Mouse (Mus musculus) liver, postnatal 0 days (tissue): ENCODE data around the gene Atp9a. TPM values are rescaled to one million over a fixed set of nuclear protein-coding genes. Genes with fewer than 3 reads are reported as not detected.

Experiments
- ATAC-seq: fragments of 200-750 bp; cut with Nextera tagmentation; 2 replicates; pipeline ENCODE4 v1.8.0; 2017; ENCODE audit warnings: mild to moderate bottlenecking, moderate library complexity
- DNase-seq: peaks from one replicate; pipeline ENCODE4 v3.0.0-alpha.2; 2016
- H3K27ac ChIP-seq: fragments of 300-500 bp; sonication (generic); 2 replicates; pipeline ENCODE4 v1.5.1; 2014; ENCODE audit warnings: antibody characterized with exemption, moderate library complexity, mild to moderate bottlenecking, low read depth
- H3K27me3 ChIP-seq: fragments of 300-500 bp; sonication (generic); 2 replicates; pipeline ENCODE4 v1.6.1; 2014; ENCODE audit warnings: low read length, control low read depth, mixed read lengths; ENCODE audit not compliant: insufficient read depth
- H3K36me3 ChIP-seq: fragments of 300-500 bp; sonication (generic); replicated peaks from 2 replicates; pipeline ENCODE4 v1.6.1; 2014; ENCODE audit warnings: mild to moderate bottlenecking, control low read depth, low read length, moderate library complexity, mixed read lengths; ENCODE audit not compliant: insufficient read depth
- H3K4me1 ChIP-seq: fragments of 300-500 bp; sonication (generic); 2 replicates; pipeline ENCODE4 v1.6.1; 2014; ENCODE audit warnings: antibody characterized with exemption, mild to moderate bottlenecking, control low read depth; ENCODE audit not compliant: insufficient read depth
- H3K4me2 ChIP-seq: fragments of 300-500 bp; sonication (generic); 2 replicates; pipeline ENCODE4 v1.6.1; 2014; ENCODE audit warnings: low read depth, mild to moderate bottlenecking, low read length, moderate library complexity, mixed read lengths
- H3K4me3 ChIP-seq: fragments of 300-500 bp; sonication (generic); 2 replicates; pipeline ENCODE4 v1.5.1; 2014; ENCODE audit warnings: low read depth, low read length
- H3K9ac ChIP-seq: fragments of 300-500 bp; sonication (generic); replicated peaks from 2 replicates; pipeline ENCODE4 v1.6.1; 2014; ENCODE audit warnings: mild to moderate bottlenecking, moderate library complexity
- H3K9me3 ChIP-seq: fragments of 300-500 bp; sonication (generic); 2 replicates; pipeline ENCODE4 v1.6.1; 2016; ENCODE audit warnings: mild to moderate bottlenecking, control low read depth, low read length, mixed read lengths
- CTCF ChIP-seq: sonication (generic); IDR thresholded peaks from 2 replicates; pipeline ENCODE4 v1.5.1; 2016; ENCODE audit warnings: antibody characterized with exemption, low read depth
- EP300 ChIP-seq: IDR thresholded peaks from 2 replicates; pipeline ENCODE4 v1.6.1; 2016; ENCODE audit warnings: antibody characterized with exemption, low read depth, mild to moderate bottlenecking
- WGBS: fragments of 180-500 bp; shearing (Covaris S2); extraction: QIAGEN DNeasy Blood & Tissue Kit; methylation state at CpG from one replicate; pipeline ENCODE4 v1.1.7; 2014; ENCODE audit not compliant: insufficient replicate concordance; 5-methylcytosine and 5-hydroxymethylcytosine counted together
- polyA plus RNA-seq: library from polyadenylated mRNA; unstranded; fragments of >200 nt; fragmentation: Nextera tagmentation; extraction: Ambion mirVana; gene quantifications from 2 replicates; pipeline ENCODE4 v1.2.1, GENCODE M21; 2015

Atp9a gene
- polyA plus RNA-seq, 1 experiment from 2014 or later = 7.3 TPM

GRCm38 (mm10) chr2:168742649-168743048, 440 bp upstream of the Atp9a start:
- no peak overlapping the region for H3K9ac ChIP-seq
- peak overlapping the region; percentile 82 for H3K27ac ChIP-seq
- no peak for ATAC-seq
- peak overlapping the region; percentile 74; the same call in 1 of the 2 replicates for H3K4me2 ChIP-seq
- peaks cover 11% of the 10 kb centered on the region; the same call in 1 of the 2 replicates for H3K27me3 ChIP-seq
- TF ChIP-seq CTCF (peak; percentile 81), EP300 (no peak)
- H3K4me1 ChIP-seq = no peaks in the 10 kb centered on the region
- WGBS = 17% methylated on average over 7 of the region's 7 CpGs
- DNase-seq = peak; percentile 59
- H3K36me3 ChIP-seq = no peaks in the 10 kb centered on the region
- peak overlapping the region; percentile 51; the same call in 1 of the 2 replicates for H3K4me3 ChIP-seq
- H3K9me3 ChIP-seq = no peaks in the 10 kb centered on the region

DNA sequence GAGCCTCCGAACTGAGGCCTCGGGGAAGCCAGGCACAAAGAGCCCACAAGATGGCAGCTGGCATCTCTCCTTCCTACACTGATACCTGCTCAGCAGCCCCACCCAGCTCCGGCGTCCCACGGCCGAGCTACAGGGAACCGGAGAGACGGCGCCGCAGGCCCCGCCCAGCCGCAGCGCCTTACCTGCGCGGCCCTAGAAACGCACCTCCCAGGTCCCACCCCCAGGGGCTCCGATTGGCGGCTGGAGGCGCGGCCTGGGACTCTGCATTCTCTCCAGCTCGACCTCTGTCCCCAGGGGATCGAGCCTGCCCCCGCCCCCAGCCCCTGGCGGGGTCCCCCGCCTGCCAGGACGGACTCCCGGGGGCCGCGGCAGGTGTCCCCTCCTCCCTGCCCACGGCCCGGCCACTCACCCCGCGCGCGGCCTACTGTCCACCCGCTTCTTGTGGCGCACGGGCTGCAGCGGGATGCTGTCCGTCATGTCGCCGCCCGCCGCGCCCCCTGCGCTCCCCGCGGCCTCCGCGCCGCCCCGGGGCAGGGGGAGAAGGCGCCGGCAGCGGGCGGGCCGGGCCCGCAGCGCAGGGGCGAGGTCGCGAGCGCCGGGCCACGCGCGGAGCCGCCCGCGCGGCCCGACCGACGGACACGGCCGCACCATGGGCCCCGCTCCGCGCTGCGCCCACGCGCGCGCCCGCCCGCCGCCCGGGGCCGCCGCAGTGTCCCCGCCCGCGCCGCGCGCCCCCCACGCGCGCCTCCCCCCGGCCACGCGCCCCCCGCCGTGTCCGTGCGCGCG, 743 bp downstream of the Atp9a start:
- ATAC-seq (peak; percentile 94), DNase-seq (peak; percentile 80)
- Histone ChIP-seq H3K9ac (peak overlapping the region; percentile 68), H3K27ac (peak overlapping the region; percentile 82), H3K4me3 (peak overlapping the region; percentile 66), H3K4me2 (peak overlapping the region; percentile 74), H3K27me3 (peaks cover 11% of the 10 kb centered on the region; the same call in 1 of the 2 replicates), H3K9me3 (no peaks in the 10 kb centered on the region), H3K36me3 (no peaks in the 10 kb centered on the region), H3K4me1 (no peaks in the 10 kb centered on the region)
- 0% methylated on average over 24 of the region's 108 CpGs for WGBS
- TF ChIP-seq CTCF (peak; percentile 21; the same call in 1 of the 2 replicates), EP300 (no peak)

GRCm38 (mm10) chr2:168740496-168740895, 1.7 kb downstream of the Atp9a start:
- Histone ChIP-seq H3K4me3 (no peak overlapping the region), H3K27ac (no peak overlapping the region), H3K9ac (no peak overlapping the region), H3K27me3 (peaks cover 11% of the 10 kb centered on the region; the same call in 1 of the 2 replicates), H3K9me3 (no peaks in the 10 kb centered on the region), H3K4me1 (no peaks in the 10 kb centered on the region), H3K36me3 (no peaks in the 10 kb centered on the region), H3K4me2 (peak overlapping the region; percentile 74; the same call in 1 of the 2 replicates)
- no peak for ATAC-seq
- DNase-seq = no peak
- 81% methylated on average over 10 of the region's 10 CpGs for WGBS
- TF ChIP-seq CTCF = no peak
- no peak for TF ChIP-seq EP300

GRCm38 (mm10) chr2:168738854-168739253, 3.4 kb downstream of the Atp9a start:
- no peak overlapping the region for H3K4me2 ChIP-seq
- no peak overlapping the region for H3K27ac ChIP-seq
- 76% methylated on average over 1 of the region's 1 CpGs for WGBS
- ATAC-seq (no peak), DNase-seq (no peak)
- TF ChIP-seq CTCF (peak; percentile 14; the same call in 1 of the 2 replicates), EP300 (no peak)
- no peak overlapping the region for H3K4me3 ChIP-seq
- H3K27me3 ChIP-seq = peaks cover 11% of the 10 kb centered on the region; the same call in 1 of the 2 replicates
- no peaks in the 10 kb centered on the region for H3K36me3 ChIP-seq
- no peak overlapping the region for H3K9ac ChIP-seq
- H3K9me3 ChIP-seq = no peaks in the 10 kb centered on the region
- H3K4me1 ChIP-seq = no peaks in the 10 kb centered on the region

DNA sequence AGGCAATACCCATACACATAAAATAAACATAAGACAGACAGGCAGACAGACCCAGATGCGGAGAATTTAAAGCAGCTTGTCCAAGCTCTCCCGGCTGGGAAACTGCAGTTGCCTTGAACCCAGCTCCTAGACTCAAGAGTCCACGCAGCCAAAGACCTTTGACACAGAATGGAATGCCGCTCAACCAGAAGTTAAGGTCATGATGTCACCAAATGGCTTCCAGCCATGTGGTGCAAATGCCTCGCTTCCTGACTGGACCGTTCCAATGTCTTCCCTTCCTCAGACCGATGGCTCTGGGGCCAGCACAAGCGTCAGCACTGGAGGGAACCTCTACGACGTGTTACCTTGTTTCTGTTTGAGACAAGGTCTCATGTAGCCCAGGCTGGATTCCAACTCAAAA, 4.3 kb downstream of the Atp9a start:
- Histone ChIP-seq H3K27me3 (peaks cover 11% of the 10 kb centered on the region; the same call in 1 of the 2 replicates), H3K36me3 (no peaks in the 10 kb centered on the region), H3K9me3 (no peaks in the 10 kb centered on the region), H3K27ac (no peak overlapping the region), H3K4me2 (no peak overlapping the region), H3K4me1 (no peaks in the 10 kb centered on the region), H3K4me3 (no peak overlapping the region), H3K9ac (no peak overlapping the region)
- ATAC-seq = no peak
- TF ChIP-seq CTCF = no peak
- no peak for TF ChIP-seq EP300
- WGBS = 70% methylated on average over 10 of the region's 10 CpGs
- DNase-seq = no peak

DNA sequence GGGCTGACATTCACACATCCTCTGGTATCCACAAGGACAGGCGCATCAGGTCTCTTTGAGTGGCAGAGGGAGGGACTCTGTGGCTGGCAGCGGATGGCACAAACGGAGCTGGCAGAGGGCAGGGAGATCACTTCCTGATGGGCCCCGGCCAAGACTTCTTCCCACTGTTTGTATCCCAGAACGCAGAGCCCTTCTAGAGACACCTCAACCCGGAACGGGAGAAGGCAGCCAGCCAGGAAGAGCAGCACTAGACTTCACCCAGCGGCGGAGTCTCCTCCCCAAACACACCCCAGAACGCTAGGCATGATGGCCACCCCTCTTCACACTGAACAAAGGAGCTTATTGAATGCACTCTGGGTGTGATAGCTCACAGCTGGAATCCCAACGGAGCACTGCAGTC, 8.2 kb downstream of the Atp9a start:
- no peaks in the 10 kb centered on the region for H3K36me3 ChIP-seq
- H3K4me2 ChIP-seq = no peak overlapping the region
- ATAC-seq (no peak), DNase-seq (no peak)
- no peaks in the 10 kb centered on the region for H3K27me3 ChIP-seq
- H3K4me3 ChIP-seq = no peak overlapping the region
- TF ChIP-seq CTCF (no peak), EP300 (no peak)
- no peaks in the 10 kb centered on the region for H3K9me3 ChIP-seq
- WGBS = 58% methylated on average over 11 of the region's 11 CpGs
- H3K4me1 ChIP-seq = no peaks in the 10 kb centered on the region
- no peak overlapping the region for H3K27ac ChIP-seq
- H3K9ac ChIP-seq = no peak overlapping the region
